Mouse (Mus musculus): ENCODE results near the gene Mymk.

GRCm38 (mm10) chr2:27067996-27068395 lies 4.0 kb downstream of the Mymk start:
- TF ChIP-seq CTCF (IDR thresholded peaks at IDR 0.05; ENCODE audit: control insufficient read depth, insufficient read depth, low read length), result no peak
- TF ChIP-seq POLR2A (IDR thresholded peaks at IDR 0.05; ENCODE audit: borderline replicate concordance, control insufficient read depth, low read depth, low read length), result no peak
